Mouse (Mus musculus): Measurements from ENCODE around the gene Cela3a.
"Not testable (repeated sequence)": the region's sequence is repeated elsewhere in the genome, so short reads cannot be mapped to it uniquely, and the experiment has no call there.

Gene Cela3a

DNA sequence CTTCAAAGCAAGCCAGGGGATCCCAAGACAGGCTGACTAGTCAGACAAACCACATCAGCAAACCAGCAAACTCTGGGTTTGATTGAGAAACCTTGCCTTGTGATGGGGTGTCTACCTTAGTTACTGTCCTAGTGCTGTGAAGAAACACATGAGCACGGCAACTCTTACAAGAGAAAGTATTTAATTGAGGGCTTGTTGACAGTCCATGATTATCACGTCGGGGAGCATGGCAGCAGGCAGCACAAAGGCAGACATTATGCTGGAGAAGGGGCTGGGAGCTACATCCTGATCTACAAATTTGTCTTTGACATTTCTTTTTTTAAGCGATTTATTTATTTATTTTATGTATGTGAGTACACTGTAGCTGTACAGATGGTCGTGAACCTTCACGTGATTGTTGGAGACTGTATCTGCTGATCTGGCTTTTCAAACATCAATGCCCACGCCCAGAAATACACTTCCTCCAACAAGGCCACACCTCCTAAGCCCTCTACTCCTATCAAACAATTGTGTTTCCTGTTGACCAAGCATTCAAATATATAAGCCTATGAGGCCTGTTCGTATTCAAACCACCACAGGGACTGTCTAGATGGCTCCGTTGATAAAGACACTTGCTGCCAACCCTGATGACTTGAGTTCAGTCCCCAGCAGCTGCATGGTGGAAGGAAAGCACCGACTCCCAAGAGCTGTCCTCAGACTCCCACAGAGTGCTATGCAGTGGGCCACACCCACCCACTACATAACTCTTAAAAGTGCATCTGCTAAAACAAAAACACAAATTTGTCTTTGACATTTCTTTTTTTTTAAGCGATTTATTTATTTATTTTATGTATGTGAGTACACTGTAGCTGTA is 8.3 kb upstream of the Cela3a start:
- no peak for DNase-seq (ENCODE audit: low read depth, low spot score)

- no peak for DNase-seq (ENCODE audit: low read depth, low spot score)
Measured at GRCm38 (mm10) chr4:137414936-137415335, 5.3 kb upstream of the Cela3a start.

GRCm38 (mm10) chr4:137412185-137412709 is 2.7 kb upstream of the Cela3a start:
- not testable (repeated sequence) for DNase-seq (ENCODE audit: low read depth, low spot score)

DNA sequence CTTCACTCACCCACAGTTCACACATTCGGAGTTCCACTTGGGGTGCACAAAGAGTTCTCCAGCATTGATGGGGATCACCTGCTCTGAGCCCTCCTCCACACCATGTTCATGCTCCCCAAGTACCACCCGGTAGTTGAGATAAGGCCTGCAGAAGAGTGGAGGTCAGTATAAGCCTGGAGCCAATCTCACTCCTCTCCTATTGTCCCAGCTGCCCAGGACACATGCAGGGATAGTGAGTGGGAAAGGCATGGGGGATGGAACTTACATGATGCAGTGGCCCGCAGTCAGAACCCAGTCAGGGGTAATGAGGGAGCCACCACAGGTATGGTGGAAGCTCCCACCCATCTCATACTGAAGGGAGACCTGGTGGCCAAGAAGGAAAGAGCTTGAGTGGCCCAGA is 4.0 kb downstream of the Cela3a start:
- DNase-seq (ENCODE audit: low read depth, low spot score), result no peak

DNA sequence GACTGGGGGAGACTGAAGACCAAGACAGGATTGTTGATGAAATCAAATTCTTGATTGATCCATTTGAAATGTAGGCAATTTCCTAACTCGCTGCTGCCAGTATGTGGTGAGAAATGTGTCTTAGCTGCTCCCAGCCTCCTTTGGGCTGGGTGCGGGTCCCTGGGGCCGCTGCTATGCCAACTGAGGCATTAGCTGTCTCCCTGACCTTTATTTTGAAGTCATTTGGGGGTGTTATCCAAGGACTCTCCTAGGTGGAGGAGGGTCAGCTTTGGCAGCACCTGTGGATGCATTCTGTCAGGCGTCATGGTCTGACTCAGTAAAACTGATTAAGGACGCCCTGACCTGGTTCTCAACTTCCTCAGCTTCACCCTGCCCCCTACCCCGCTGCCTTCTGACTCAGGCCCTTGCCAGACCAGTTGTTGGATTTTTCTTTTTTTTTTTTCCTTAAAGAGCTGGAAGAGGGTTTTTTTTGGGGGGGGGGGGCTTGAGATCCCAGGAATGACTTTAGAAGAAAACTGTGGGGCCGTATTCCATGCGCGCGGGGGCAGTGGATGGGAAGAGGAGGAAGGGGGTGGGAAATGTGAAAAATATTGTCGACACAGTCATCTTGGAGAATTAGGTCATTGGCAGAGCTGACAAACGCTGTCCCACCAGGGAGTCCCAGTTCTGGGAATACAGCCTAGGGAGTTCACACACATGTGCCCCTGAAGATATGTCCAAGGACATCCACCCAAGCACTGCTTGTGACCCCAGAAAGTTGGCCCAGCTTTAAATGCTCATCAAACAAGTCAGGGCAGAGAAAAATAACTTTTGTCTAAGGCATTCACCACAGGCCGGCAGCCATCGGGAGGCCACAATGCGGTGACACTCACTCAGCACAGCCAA is 12.7 kb downstream of the Cela3a start:
- DNase-seq (ENCODE audit: low read depth, low spot score), result no peak

- DNase-seq (ENCODE audit: low read depth, low spot score), result no peak
Measured at GRCm38 (mm10) chr4:137393378-137394135, 16.0 kb downstream of the Cela3a start.

DNA sequence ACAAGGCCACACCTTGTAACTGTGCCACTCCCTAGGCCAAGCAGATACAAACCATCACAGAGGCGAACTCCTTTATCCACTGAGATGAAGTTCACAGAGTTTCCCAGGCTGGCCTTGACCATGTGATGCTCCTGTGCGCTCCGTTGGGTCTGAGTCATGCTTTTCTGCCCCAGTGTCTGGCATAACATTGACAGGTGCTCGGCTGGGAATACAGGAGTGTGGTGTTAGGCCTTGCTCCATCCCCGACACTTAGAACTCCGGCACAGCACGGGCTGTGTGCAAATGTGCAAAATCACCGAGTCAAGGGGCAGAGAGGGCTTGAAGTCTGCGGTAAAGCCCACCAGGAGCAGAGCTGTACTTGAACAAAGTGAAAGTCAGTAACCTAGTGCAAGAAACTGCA is 16.7 kb downstream of the Cela3a start:
- no peak for DNase-seq (ENCODE audit: low read depth, low spot score)

- DNase-seq (ENCODE audit: low read depth, low spot score), result no peak
Measured at GRCm38 (mm10) chr4:137391287-137391686, 18.3 kb downstream of the Cela3a start.

DNA sequence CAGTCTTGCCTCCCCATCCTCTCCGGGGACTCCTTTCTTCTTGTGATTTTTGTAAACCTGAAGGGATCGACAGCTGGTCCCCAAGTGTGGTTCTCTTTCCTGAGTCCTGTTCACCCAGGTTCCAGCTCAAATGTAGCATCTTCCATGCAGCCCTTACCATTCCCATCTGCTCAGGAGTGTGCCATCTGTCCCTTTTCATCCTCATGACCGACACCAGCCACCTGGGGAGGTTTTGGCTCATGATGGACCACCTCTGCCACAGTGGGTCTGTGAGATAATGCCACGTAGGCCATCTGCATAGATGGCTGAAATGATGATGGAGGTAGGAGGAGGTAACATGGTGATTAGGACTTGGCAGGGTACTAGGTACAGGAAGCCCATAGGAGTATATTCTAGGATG is 19.4 kb downstream of the Cela3a start:
- no peak for DNase-seq (ENCODE audit: low read depth, low spot score)

DNA sequence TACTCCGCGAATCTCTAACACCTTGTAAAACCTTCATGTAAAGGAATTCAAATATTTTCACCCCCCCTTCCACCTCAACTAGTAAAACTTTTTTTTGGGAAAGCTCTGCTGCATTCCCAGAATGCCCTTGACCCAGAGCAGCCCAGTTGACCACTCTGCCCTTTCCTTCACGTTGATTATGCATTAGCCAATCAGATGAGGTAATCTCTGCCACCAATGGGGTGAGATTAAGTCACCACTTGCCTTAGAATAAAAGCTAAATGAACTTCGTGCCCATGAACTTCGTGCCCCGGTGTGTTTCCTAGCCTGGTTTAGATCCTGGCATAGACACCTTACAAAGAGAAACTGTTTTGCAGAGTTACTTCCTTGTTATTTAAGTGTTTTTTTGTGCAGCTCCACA is 20.6 kb downstream of the Cela3a start:
- DNase-seq (ENCODE audit: low read depth, low spot score), result no peak

DNA sequence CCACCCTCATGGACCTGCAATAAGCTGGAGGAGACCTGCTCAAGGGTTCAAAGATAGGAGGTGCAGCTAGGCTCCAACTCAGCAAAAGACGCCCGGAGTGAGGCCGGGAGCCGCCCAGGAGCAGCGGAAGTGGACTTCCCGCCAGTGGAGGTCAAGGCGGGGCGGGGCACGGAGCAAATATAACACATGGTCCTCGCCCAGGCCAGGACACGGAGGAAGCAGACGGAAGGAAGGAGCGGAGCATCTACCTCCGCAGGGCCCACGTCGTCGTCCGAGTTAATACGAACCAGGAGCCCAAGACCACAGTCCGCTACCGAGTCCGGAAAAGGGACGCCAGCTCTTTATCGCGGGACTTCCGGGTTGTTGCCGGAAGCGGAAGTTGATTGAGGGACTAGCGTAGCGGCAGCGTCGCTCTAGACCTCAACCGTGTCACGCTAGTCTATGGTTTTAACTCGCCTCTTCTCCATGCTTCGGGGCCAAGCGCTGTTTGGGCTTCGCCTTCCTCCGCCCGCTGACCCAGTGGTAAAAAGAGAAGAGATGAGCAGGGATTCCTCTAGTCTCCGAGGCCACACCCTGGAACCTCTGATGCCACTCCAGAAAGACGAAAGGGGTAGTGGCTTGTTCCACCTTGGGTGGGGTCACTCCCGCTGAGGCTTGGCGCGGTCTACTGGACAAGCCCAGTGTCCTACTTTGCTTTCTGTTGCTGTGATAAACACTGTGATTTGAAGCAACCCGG is 21.4 kb downstream of the Cela3a start:
- DNase-seq (ENCODE audit: low read depth, low spot score), result peak; percentile 94

DNA sequence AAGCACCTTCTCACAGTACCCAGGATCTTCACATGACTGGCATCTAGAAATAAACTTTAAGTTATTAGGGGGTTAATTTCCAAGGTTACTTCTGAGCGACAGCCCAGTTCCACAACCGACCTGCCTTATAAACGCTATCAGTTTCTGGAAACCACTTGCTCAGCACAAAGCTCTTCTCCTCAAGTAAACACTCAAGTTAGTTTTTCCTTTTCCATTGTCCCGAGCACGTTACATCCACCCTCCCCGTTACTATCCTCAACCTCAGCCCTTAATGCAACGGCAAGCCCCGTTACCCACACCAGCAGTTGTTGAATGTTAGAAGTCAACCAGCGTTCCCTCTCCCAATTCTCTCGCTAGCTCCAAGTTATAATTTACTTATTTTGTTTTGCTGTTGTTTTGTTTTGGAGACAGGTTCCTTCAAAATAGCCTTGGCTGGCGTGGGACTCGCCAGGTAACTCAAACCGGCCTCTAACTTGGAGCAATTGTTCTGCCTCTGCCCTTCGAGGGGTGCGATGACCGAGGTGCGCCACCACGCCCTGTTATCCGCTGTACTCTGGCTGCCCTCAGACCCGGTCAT is 22.0 kb downstream of the Cela3a start:
- DNase-seq (ENCODE audit: low read depth, low spot score), result no peak

DNA sequence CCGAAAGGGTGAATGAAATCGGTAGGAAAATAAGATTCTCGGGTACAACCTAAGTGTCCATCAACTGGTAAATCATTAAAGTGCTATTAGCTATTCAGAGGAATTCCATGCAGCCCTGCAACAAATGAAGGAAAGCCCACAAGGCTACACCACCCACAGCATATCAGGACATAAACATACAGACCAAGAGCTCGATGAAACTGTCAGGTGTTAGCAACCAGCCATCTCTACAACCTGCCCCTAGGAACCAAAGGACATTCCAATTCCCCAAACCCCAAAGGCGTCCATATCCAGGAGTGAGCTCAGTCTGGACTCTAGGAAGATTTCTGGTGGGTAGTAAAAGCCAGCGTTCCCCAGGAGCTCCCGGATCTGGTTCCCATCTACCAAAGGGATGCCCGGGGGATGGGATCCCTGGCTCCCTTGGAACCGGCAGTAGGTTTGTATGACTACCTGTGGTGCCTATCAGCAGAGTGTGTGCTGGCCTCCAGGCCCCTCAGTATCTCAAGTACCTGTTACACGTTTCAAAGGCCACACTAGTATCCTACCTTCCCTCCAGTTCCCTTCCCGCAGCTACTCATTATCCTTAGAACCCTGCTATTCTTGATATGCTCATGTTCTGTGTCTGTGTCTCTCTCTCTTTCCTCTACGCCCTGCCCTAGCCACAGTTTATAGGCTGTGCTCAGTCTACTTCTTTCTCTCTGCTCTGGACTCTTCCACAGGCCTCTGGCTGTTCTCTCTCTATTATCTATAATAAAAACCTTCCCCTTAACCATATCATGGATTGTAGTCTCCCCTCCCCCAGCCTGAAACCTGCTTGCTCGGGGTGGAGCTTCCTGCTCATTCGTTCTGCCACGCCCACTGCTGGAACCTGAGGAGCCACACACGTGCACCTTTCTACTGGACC is 28.6 kb downstream of the Cela3a start:
- no peak for DNase-seq (ENCODE audit: low read depth, low spot score)

DNA sequence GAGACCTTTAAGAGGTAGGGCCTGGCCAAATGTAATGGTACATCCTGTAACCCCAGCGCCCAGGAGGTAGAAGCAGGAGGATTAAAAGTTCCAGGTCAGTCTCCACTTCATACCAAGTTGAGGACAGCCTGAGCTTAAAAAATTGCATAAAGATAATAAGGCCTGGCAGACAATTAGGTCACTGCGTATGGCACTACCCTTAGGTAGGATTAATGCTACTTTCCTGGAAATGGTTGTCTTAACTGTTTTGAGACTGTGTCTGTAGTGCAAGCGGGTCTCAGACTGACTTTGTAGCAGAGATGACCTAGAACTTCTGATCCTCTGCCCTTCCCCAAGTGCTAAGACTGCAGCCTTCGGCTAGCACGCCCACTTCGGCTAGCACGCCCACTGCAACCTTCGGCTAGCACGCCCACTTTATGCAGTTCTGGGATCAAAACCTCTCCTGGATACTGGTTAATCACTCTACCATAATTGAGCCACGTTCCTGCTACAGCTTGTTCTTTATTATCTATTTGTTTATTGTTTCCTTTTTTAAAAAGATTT is 29.8 kb downstream of the Cela3a start:
- no peak for DNase-seq (ENCODE audit: low read depth, low spot score)

DNA sequence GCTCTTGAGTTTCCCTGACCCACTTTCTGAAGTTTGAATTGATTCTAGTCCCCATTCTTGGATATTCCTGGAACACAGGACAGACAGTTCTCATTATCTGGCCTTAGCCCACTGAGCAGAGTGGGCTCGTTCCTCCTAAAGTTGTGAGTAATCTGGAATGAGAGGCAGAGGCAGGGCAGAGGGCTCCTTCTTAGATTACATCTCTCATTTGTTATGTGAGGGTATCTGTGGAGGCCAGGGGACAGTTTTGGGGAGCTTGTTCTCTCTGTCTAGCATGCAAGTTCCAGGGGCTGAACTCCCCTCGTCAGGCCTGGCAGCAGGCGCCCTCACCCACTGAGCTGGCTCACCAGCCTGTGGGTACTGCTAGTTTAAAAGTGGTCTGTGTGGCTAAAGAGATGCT is 30.5 kb downstream of the Cela3a start:
- DNase-seq (ENCODE audit: low read depth, low spot score), result no peak

- DNase-seq (ENCODE audit: low read depth, low spot score), result no peak
Measured at GRCm38 (mm10) chr4:137377526-137378304, 31.9 kb downstream of the Cela3a start.

GRCm38 (mm10) chr4:137376778-137377177 is 32.8 kb downstream of the Cela3a start:
- no peak for DNase-seq (ENCODE audit: low read depth, low spot score)

Measured in telencephalon, adult 2 months (tissue).